ENCODE assay signal across 8 mouse cellular contexts in the genomic region with DNA sequence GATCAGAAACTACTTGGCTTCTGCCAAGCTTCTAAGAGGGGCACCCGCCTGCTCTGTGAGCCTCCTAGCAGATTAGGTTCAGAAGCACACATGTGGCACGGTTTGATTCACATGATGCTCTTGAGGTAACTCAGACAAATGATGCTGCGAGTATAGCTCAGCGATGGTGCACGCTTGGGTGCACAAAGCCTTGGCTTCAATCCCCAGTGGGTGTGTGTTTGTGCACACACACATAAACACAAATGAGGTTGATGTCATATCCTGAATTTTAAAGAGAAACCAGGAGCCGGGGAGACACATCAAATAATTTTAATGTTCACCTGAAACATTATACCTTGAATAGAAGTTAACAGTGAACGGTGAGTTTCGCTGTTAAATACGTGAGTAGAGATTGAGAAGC. TPM values are rescaled to one million over a fixed set of nuclear protein-coding genes. Genes with fewer than 3 reads are reported as not detected.
DNase-seq lines count a peak whose midpoint lies in the region; ATAC-seq and TF ChIP-seq lines count a peak whose summit lies in the region.

No protein-coding gene starts in this region.

- intact Hi-C loops in left cerebral cortex, postnatal 14 days (cut with DNase I) = no loop called here

- no peaks in the 10 kb centered on the region for H3K36me3 ChIP-seq in kidney, embryonic 14.5 days (ENCODE audit: control insufficient read depth, insufficient read depth, low read length)
- no peaks in the 10 kb centered on the region for H3K36me3 ChIP-seq in heart, embryonic 16.5 days (ENCODE audit: control insufficient read depth, insufficient read depth)
- no peaks in the 10 kb centered on the region for H3K36me3 ChIP-seq in midbrain, embryonic 14.5 days (ENCODE audit: control insufficient read depth, insufficient read depth, low read length)

- ATAC-seq in kidney, embryonic 14.5 days (ENCODE audit: low FRiP score, low TSS enrichment) = no peak
- ATAC-seq in heart, embryonic 16.5 days (replicated peaks; ENCODE audit: extremely low read depth, insufficient read depth, low FRiP score) = no peak
- no peak for ATAC-seq in midbrain, embryonic 14.5 days (ENCODE audit: low FRiP score, low TSS enrichment)

- WGBS in kidney, embryonic 14.5 days = 59% methylated on average over 9 of the region's 9 CpGs
- 14% methylated on average over 9 of the region's 9 CpGs for WGBS in cerebellum, adult 2 months
- WGBS in heart, embryonic 16.5 days = 65% methylated on average over 9 of the region's 9 CpGs
- 52% methylated on average over 9 of the region's 9 CpGs for WGBS in midbrain, embryonic 14.5 days

- no peaks in the 10 kb centered on the region for H3K9me3 ChIP-seq in kidney, embryonic 14.5 days (ENCODE audit: control insufficient read depth, low read length)
- H3K9me3 ChIP-seq in heart, embryonic 16.5 days (replicated peaks; ENCODE audit: control insufficient read depth, low read length) = no peaks in the 10 kb centered on the region
- no peaks in the 10 kb centered on the region for H3K9me3 ChIP-seq in midbrain, embryonic 14.5 days (ENCODE audit: control insufficient read depth, low read length)

- peaks cover 15% of the 10 kb centered on the region; the same call in 1 of the 2 replicates for H3K4me1 ChIP-seq in kidney, embryonic 14.5 days (ENCODE audit: control insufficient read depth, insufficient read depth, low read length)
- peaks cover 5% of the 10 kb centered on the region for H3K4me1 ChIP-seq in cerebellum, adult 2 months (ENCODE audit: control insufficient read depth, insufficient read depth, low read length)
- H3K4me1 ChIP-seq in heart, embryonic 16.5 days (ENCODE audit: control insufficient read depth, insufficient read depth, low read length) = peaks cover 23% of the 10 kb centered on the region
- 0 out of 2 replicates have a peak, but pooled peaks cover 4% of the 10 kb centered on the region for H3K4me1 ChIP-seq in midbrain, embryonic 14.5 days (ENCODE audit: control insufficient read depth, insufficient read depth, low read length)

- no peak overlapping the region for H3K27ac ChIP-seq in kidney, embryonic 14.5 days (ENCODE audit: low read depth, low read length)
- peak overlapping the region; percentile 68 for H3K27ac ChIP-seq in cerebellum, adult 2 months (ENCODE audit: insufficient read depth, low read length)
- peak overlapping the region; percentile 20; the same call in 1 of the 2 replicates for H3K27ac ChIP-seq in heart, embryonic 16.5 days (ENCODE audit: low read length)
- H3K27ac ChIP-seq in midbrain, embryonic 14.5 days (replicated peaks; ENCODE audit: low read depth, low read length) = no peak overlapping the region

- TF ChIP-seq POLR2A in cerebellum, adult 2 months (IDR thresholded peaks at IDR 0.05; ENCODE audit: borderline replicate concordance, insufficient read depth, low read length) = no peak

- H3K4me3 ChIP-seq in kidney, embryonic 14.5 days (ENCODE audit: low read length) = no peak overlapping the region
- H3K4me3 ChIP-seq in cerebellum, adult 2 months (replicated peaks; ENCODE audit: insufficient read depth, low read depth, low read length) = peak overlapping the region; percentile 73
- H3K4me3 ChIP-seq in heart, embryonic 16.5 days (ENCODE audit: low read length) = peak overlapping the region; percentile 24; the same call in 1 of the 2 replicates
- no peak overlapping the region for H3K4me3 ChIP-seq in midbrain, embryonic 14.5 days (replicated peaks; ENCODE audit: low read depth, low read length)

- no peaks in the 10 kb centered on the region for H3K27me3 ChIP-seq in kidney, embryonic 14.5 days (ENCODE audit: control insufficient read depth, insufficient read depth, low read length)
- H3K27me3 ChIP-seq in cerebellum, adult 2 months (ENCODE audit: control insufficient read depth, insufficient read depth, low read length) = no peaks in the 10 kb centered on the region
- no peaks in the 10 kb centered on the region for H3K27me3 ChIP-seq in heart, embryonic 16.5 days (ENCODE audit: control insufficient read depth, insufficient read depth, low read length)
- no peaks in the 10 kb centered on the region for H3K27me3 ChIP-seq in midbrain, embryonic 14.5 days (ENCODE audit: control insufficient read depth, insufficient read depth, low read length)

- DNase-seq in kidney, adult 18-20 months = no peak
- DNase-seq in cerebellum, adult 2 months = peak; percentile 56 to 66
- peak; percentile 39 for DNase-seq in midbrain, embryonic 14.5 days
- no peak for DNase-seq in adrenal gland, postnatal 36 days
- no peak for DNase-seq in left cerebral cortex, postnatal 14 days (ENCODE audit: low spot score in 2 of 2)
- DNase-seq in urinary bladder, postnatal 10 days (ENCODE audit: low spot score) = no peak

- H3K4me2 ChIP-seq in kidney, embryonic 14.5 days (replicated peaks; ENCODE audit: low read depth, low read length) = peak overlapping the region; percentile 38
- H3K4me2 ChIP-seq in heart, embryonic 16.5 days (ENCODE audit: low read depth, low read length) = peak overlapping the region; percentile 61
- H3K4me2 ChIP-seq in midbrain, embryonic 14.5 days (ENCODE audit: low read length) = peak overlapping the region; percentile 49

- no peak overlapping the region for H3K9ac ChIP-seq in kidney, embryonic 14.5 days (ENCODE audit: low read depth, low read length)
- peak overlapping the region; percentile 39; the same call in 1 of the 2 replicates for H3K9ac ChIP-seq in heart, embryonic 16.5 days (ENCODE audit: low read length)
- no peak overlapping the region for H3K9ac ChIP-seq in midbrain, embryonic 14.5 days (replicated peaks; ENCODE audit: low read length)

- no peak for TF ChIP-seq CTCF in cerebellum, adult 2 months (IDR thresholded peaks at IDR 0.05; ENCODE audit: borderline replicate concordance, insufficient read depth, low read depth, low read length)

RNA-seq across cellular contexts. Expression of gene Ttc7b, which starts 6.6 kb away (rescaled TPM):
- 6.2 and 7.6 TPM in 2 replicates for polyA plus RNA-seq in kidney, embryonic 14.5 days (2014; fragmentation: Nextera tagmentation; extraction: Ambion mirVana)
- polyA plus RNA-seq in cerebellum, adult 2 months (2012; rRNA removed) = 144 and 149 TPM in 2 replicates
- 6.7 and 7.3 TPM in 2 replicates for polyA plus RNA-seq in heart, embryonic 16.5 days (2015; fragmentation: Nextera tagmentation; extraction: Ambion mirVana)
- 8.5 and 9.6 TPM in 2 replicates for polyA plus RNA-seq in midbrain, embryonic 14.5 days (2014; fragmentation: Nextera tagmentation; extraction: Ambion mirVana)
- 10 to 100 TPM; 75.9 to 82.8 TPM for total RNA-seq in adrenal gland, postnatal 36 days (2021)
- 100 to 1,000 TPM; 178 to 200 TPM for total RNA-seq in left cerebral cortex, postnatal 14 days (2021)

Comparison
In these comparisons a context has a peak if more than half of its experiments do, and no peak if none do; other contexts are left out.
1. H3K27ac ChIP-seq: peak in cerebellum, adult 2 months (single experiment) and heart, embryonic 16.5 days (single experiment); none in kidney, embryonic 14.5 days (single experiment) and midbrain, embryonic 14.5 days (single experiment).
2. H3K4me3 ChIP-seq: peak in cerebellum, adult 2 months (single experiment) and heart, embryonic 16.5 days (single experiment); none in kidney, embryonic 14.5 days (single experiment) and midbrain, embryonic 14.5 days (single experiment).
3. DNase-seq: peak in cerebellum, adult 2 months (2 of 2) and midbrain, embryonic 14.5 days (single experiment); none in kidney, adult 18-20 months (single experiment), adrenal gland, postnatal 36 days (0 of 2), left cerebral cortex, postnatal 14 days (0 of 2) and urinary bladder, postnatal 10 days (single experiment).
4. RNA of gene Ttc7b, which starts 6.6 kb away (polyA plus RNA-seq): 144 to 149 TPM in cerebellum, adult 2 months; 8.5 to 9.6 TPM in midbrain, embryonic 14.5 days, 6.2 to 7.6 TPM in kidney, embryonic 14.5 days and 6.7 to 7.3 TPM in heart, embryonic 16.5 days; every median in the first group is over 10 times any median in the second.
5. Peak in every context shown above with its lines, with median percentiles within 50 percentile points of each other: H3K4me2 ChIP-seq.